Mouse (Mus musculus): ENCODE data around the gene Creb3l1.

Gene Creb3l1

DNA sequence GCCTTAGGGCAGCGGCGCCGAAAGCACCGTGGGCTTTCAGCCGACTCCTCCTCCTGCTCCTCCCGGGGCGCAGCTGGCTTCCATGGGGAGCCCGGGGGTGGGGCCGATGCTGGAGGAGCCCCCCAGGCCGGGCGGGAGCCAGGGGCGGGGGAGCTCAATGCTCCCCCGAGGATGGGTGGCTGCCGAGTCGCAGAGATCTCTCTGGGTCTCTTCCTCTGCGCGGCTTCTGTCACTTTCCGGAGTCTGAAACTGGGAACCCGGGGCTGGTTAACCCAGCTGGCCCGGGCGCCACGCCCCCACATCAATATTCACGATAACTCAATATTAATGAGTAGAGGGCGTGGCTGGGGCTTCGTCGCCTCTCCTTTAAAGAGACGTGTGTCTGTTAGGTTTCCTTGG lies at the start of gene Creb3l1:
TSS of gene Creb3l1 (minus strand) at position 229 of the 399 bp plus-strand sequence.
- no peak for DNase-seq (ENCODE audit: low spot score in 2 of 2)

DNA sequence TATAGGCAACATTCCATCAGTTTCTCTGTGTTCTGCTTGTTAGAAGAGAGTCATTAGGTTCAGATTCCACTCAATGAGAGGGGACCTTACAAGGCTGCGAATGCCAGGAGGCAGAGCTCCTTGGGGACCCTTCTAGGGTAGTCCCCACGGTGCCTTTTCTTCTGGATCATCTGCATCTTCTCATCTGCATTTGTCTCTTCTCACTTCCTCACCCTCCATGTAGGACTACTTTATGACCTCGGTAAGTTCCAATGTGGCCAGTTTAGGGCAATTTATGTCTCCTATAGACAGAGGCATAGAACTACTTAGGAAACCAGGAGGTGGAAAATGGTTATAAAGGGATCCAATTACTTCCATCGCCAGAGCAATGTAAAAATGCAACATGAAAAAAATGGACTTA lies 46.8 kb upstream of the Creb3l1 start:
- DNase-seq (ENCODE audit: low spot score in 2 of 2) = no peak

DNA sequence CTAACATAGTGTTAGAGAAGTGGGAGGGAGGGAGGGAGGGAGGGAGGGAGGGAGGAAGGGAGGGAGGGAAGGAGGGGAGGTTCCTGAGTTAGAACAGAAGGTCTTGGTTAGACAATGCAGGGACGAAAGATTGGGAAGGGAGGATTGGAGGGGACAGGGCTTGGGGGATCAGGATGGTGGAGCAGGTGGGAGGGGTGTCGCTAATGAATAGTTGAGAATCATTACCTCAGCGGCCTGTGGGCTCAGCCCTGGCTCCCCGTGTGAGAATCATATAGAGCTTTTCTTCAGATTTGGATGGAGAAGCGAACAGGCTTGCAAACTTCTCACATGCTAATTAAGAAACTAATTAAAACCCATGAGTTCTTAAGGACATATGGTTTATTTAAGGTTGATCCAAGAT lies 45.3 kb upstream of the Creb3l1 start:
- no peak for DNase-seq (ENCODE audit: low spot score in 2 of 2)

DNA sequence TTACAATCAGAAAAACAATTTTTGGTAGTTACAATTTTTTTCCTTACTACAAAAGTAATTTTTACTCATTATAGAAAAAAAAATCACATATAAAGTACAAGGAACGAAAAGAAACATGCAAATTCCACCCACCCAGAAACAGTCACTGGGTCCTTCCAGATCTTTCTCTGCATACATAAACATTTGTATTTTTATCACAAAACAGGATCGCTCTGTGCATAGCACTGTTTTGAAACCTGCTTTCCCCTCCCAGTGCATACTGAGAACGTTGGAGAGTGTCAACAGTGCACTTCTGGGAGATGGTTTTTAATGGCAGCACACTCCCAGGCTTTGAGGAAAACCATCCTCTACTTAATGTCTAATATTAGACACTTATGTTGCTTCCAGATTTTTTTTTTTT lies 43.3 kb upstream of the Creb3l1 start:
- DNase-seq (ENCODE audit: low spot score in 2 of 2) = no peak

DNA sequence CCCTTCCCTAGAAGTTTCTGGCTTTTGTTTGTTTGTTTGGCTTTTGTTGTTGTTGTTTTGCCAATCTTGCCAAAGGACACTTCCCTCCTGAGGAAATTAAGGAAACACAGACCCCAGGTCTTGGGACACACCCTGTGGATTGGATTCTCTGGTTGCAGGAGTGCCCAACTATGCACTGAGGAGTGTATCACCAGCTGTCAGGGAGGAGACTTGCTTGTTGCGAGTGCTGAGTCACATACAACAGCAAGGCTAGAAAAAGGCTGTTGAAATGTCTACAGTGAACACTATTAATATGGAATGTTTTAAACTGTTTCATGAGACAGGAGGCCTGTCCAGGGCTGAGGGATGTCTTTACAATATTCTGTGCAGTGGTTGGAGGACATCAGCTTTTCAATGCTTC lies 42.6 kb upstream of the Creb3l1 start:
- DNase-seq (ENCODE audit: low spot score in 2 of 2) = no peak

DNA sequence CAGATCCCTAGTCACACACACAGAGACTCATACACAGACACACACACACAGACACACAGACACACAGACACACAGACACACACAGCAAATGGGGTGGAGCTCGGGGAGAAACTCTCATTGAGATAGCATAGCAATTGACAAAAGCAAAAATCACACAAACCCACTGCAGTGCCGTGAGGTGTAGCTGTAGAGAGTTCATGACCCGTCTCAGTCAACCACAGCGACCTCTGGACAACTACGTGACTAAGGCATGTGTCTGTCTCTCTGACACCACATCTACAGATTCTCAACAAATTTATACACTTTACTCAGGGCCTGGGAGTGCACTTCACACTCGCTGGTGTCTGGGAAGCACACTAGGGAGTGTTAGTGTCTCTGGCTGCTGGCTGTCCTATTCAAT lies 41.6 kb upstream of the Creb3l1 start:
- DNase-seq (ENCODE audit: low spot score in 2 of 2) = no peak

DNA sequence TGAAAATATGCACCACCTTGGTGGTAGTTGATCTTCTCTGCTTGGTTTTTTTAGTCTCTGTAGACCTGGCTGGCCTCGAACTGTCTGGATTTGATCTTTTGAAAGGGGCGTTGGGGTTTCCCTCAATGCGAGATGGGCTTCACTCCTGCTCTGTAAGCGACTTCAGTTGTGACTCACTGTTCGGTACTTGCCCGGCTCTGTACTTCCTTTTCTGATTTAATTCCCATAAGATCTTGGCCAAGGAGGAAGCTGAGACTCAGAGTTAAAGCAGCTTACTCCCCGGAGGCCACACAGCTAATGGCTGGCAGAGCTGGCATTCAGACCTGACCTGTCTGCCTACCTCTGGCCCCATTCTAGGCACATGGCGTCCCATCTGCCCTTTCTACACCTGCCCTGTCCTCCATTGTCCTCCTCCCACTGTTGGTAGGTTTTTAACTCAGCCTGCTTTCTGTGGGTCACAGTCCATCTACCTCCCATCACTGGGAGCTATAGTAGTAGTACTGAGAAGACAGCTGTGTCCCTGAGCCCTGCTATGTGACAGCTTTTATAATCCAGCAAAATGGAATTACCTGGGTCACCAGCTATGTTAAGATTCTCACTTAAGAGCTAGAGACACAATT lies 41.1 kb upstream of the Creb3l1 start:
- no peak for DNase-seq (ENCODE audit: low spot score in 2 of 2)

DNA sequence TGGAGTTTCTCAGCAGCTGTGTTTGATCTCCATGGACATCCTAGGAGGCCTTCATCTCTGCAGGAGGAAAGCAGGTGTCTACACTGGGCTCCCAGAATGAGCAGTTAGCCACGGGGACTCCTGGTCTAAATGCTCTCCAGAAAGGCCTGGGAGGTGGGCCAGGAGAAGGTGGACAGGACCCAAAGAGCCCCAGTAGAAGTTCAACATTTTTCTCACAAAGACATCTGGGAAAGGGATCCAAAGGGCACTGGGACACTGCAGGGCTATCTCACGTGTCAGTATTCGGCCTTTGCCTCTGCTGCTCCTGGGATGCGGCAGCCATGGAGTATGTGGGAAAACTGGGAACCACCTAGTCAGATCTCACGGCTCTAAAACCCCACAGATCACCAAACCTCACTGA lies 38.8 kb upstream of the Creb3l1 start:
- no peak for DNase-seq (ENCODE audit: low spot score in 2 of 2)

DNA sequence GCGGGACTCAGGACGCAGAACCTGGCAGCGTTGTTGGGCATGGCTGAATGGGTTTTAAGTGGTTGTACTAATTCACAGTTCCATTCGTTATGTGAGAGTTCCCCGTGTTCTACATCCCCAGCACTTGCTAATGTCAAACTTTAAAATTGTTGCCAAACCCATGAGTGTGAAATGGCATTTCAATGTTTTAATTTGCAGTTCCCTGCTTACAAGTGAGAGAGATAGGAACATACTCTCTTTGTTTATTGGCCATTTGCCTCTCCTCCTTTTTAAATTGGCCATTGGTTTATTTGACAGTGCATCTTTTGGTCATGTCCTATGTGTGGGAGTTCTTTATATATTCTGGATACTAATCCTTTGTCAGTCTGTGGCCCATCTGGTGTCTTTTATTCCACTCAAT lies 37.0 kb upstream of the Creb3l1 start:
- no peak for DNase-seq (ENCODE audit: low spot score in 2 of 2)

DNA sequence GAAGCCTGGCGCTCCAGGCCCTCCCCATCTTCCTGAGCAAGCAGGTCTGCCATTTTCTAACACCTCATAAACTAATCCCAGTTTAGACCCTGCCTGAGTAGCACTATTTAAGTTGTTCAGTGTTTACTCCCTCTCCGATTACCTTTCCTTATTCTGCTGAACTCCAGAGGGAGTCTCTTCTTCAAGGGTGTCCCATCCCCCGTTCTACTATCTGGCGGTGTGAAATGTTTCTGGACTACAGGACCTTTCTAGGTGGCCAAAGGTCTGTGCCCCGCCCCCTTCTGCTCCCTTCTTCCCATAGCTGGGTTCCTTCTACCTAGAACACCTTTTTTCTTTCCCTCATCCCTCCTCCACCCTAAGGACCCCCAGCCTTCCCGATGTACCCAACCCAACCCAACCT lies 36.0 kb upstream of the Creb3l1 start:
- DNase-seq (ENCODE audit: low spot score in 2 of 2) = no peak

DNA sequence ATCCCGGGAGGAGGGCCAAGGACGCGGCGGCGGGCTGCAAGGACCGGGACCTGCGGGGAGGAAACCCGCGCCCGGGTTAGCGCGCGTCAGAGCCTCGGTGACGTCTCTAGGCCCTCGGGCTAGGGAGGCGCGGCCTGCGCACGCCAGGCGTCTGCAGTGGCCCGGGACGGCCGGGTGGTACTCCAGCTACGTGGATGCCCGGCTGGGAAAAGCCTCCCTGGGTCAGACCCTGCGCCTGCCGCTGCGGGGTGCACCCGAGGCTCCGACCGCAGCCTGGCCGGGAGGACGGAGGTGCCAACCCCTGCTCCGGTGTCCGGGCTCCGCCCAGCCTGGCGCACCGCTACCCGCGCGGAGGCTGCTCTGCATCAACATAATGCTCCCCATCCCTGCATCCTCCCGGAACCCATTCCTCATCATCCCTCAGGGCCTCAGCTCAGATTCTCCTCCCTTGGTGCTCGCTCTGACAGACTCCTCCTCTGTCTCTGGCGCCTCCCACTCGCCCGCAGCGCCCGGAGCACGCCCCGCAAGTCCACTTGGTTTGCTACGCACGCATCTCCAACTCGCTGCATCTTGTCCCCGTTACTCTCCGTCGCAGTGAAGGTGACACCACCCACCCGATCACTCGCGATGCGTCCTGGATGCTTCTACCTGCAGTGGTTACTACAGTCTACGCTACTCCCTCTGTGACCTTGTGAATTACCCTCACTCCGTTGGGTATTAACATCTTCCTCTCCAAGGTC lies 35.3 kb upstream of the Creb3l1 start:
- peak; percentile 5 to 25 for DNase-seq (ENCODE audit: low spot score in 2 of 2)

DNA sequence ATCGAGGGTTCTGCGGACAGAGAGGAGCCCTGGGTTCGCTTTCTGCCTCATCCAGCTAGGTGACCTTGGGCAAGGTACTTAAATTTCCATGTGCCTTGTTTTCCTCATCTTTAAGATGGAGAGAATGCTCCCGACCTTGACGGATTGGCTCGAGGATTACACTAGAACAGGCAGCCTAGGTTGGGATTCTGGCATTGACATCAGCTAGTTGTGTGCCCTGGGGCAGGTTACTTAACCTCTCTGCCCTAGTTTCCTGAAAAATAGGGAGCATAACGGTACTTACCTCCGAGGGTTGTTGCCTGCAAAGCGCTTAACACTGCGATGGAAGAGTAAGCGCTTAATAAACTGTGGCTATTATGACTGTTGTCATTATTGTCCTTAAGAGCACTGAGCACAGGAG lies 34.6 kb upstream of the Creb3l1 start:
- no peak for DNase-seq (ENCODE audit: low spot score in 2 of 2)

DNA sequence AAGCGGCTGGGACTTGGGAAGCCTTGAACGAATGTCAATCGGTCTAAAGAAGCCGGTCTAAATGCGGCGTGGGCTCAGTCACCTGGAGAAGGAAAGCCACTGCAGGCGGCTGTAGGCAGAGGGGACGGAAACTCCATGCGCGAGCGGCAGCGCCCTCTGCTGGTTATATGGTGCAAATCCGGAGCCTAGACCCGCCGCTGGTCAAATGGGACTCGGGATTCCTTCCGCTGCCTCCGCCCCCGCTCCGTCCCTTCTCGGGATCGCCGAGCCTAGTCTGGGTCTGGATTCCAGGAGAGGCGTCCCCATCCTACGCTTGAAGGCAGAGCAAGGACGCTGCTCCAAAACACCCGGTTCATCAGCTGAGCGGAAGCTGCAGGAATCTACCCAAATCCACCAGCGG lies 34.2 kb upstream of the Creb3l1 start:
- peak; percentile 60 to 86 for DNase-seq (ENCODE audit: low spot score in 2 of 2)

DNA sequence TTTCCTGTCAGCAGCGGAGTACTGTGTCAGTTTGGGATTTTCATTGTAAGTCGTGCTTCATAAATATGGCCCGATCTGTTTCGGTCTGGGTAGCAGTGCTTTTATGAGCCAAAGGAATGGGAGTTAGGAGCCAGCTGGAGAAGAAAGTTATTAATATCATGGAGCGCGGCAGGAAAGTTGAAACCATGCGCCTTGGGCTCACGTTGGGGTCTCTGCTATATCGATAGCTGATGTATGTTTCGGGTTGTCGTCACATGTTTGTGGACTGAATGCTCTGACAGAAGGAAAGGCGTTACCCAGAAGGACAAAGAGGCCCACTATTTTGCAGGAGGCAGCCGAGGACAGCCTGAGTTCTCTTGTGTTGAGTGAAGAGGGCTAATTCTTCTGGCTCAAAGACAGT lies 32.5 kb upstream of the Creb3l1 start:
- DNase-seq (ENCODE audit: low spot score in 2 of 2) = no peak

DNA sequence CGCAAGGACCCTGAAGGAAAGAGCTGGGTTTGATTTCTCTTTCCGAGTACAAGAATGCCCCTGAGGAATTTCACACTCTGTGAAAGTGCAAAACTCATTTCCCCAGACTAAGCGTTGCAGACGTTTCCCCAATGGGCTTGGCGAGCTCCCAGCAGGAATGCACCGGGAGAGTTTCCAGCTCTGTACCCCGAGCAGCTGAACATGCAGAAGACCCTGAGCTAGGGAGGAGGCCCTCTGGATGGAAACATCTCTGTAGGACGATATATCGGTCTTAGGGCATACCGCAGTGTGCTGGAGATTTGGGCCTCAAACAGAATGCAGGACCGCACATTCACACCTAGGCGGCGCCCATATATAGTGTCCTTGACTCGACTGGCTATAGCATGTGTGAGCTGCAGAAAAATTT lies 31.5 kb upstream of the Creb3l1 start:
- DNase-seq (ENCODE audit: low spot score in 2 of 2) = peak; percentile 37

DNA sequence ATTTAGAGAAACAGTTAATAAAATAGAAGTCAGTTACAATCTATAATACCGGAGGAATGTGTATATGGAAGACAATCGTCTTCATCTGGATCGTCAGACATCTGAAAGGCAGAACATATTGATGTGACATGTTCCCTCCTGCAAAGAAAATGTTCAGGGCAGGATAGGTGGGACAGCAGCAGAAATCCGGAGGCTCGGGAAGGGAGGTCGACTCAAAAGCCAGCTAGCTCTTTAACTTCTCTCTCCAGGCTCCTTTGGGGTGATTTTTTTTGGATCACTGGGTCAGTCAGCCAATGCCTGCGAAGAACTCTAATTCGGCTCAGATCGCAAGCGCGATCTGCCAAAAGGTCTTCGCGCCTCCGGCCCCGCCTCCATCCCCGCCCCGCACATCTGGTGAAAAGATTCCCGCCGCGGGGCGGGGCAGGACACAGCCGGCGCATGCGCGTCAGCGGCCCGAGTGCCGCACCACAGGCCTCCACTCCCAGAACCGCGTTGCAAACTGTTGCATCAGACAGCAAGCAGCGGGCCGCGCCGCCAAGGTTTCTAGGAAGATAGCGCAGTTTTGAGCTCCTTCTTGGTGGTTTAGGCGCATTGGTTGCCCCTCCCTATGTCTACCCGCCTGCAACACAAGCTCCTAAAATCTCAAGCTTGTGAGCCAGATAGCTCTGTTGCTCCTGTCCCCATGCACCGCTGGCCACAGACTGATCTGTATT lies 31.0 kb upstream of the Creb3l1 start:
- peak; percentile 83 to 89 for DNase-seq (ENCODE audit: low spot score in 2 of 2)

DNA sequence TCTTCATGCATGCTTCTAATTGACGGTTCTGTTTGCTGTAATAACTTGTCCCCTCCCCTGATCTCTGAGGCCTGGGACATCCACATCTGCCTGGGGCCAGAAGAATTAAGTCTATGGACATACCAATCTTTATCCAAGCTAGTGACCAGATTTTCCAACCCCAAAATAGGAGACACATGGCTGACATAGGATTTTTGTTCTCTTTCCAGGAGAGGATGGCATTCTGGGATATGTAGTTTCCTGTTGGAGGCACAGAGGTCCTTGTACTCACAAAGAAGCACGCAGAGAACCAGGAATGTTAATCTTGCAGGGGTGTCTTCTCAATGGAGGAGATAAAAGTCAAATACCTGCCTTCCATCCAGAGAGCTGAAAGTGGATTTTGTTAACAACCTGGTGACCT lies 28.5 kb upstream of the Creb3l1 start:
- no peak for DNase-seq (ENCODE audit: low spot score in 2 of 2)

DNA sequence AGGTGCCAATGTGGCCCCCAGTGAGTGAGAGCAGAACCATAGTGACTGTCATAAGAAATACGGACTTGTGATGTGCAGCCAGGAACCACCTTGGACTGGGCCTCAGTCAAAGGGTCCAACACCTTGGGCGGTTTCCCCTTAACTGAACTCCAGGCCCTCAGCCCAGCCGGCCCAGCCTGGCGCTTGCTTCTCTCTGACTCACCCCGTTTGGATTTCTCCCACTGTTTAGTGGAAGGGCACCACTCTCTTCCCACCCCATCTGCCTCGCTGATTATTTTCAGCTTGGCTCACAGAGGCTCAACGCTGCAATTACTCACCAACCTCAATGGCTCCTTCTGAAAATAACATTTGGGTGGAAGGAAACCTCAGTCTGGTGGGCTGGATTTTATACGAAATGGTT lies 27.9 kb upstream of the Creb3l1 start:
- no peak for DNase-seq (ENCODE audit: low spot score in 2 of 2)

DNA sequence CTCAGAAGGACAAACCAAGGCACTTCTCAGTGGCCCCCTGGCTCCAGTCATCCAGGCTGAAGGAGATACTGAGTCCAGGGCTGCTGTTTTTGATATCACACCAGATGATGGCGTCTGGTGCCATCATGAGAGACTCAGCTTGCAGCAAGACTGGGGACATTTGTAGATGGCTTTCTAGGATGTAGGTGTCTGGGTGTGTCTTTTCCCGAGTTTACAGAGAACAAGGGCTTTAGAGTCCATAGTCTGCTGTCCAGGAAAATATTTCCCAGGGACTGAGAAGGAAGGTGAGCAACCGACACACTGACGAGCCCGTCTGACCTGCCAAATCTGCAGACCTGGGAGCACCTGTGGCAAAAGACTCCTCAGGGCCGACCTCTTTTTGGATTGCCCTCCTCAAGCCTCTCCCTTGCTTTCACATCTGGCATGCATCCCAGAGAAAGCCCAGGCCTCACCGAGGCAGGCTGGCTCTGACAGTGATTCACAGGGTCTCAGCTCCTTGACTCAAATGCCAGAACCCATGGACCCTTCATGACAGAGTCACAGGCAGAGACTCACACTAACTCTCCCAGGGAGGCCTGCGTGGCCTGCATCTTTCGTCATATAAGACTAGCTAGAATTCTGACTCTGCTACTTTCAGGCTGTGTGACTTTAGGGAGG lies 23.9 kb upstream of the Creb3l1 start:
- DNase-seq (ENCODE audit: low spot score in 2 of 2) = no peak

DNA sequence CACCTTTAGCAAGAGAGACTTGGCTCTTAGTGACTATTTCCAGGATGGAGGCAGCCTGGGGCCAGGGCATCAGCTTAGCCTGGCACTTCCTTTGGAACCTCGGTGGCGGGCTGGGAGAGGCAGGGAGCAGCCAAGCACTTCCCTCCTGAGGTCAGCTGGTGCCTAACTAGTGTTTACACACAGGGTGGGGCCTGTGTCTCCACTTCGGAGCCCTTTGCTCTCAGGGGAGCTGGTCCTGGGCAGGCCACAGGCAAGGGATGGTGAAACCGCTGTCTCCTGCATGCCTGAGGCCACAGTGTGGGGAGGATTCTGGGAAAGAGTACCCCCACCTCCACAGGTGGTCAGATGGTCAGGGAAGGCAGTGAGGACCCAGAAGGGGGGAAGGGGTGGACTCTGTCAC lies 23.3 kb upstream of the Creb3l1 start:
- DNase-seq (ENCODE audit: low spot score in 2 of 2) = no peak

DNA sequence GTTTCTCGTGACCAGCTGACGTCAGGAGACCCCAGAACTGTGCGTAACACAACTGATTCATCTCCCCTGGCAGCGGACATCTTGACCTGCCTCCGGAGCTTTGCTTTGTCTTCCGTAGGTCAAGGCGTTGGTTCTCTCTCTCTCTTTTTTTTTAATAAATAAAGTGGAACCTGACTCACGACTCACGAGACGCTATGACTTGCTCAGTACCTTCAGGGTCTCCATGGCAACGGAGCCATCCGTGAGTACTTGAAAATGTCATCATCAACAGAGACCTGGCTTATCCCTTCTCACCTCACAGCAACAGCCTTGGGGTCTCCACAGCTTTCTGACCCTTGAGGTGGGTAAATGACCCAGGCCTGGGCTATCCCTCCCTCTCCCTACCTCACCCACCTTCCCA lies 19.0 kb upstream of the Creb3l1 start:
- no peak for DNase-seq (ENCODE audit: low spot score in 2 of 2)

DNA sequence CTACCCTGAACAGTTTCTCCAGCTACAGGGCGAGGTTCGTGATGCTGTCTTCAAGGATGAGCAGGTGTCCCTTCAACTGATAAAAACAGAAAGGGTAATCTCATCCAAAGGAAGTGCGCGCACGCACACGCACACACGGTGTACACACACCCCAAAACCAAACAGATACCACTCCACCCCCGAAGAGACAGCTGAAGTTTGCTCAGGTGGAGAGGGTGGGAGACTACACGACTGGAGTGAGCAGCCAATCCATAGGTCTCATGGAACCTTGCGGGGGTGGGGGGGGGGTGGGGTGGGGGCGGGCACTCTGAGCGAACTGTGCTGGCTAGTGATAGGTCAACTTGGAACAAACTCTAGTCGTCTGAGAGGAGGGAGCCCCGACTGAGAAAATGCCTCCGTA lies 17.2 kb upstream of the Creb3l1 start:
- no peak for DNase-seq (ENCODE audit: low spot score in 2 of 2)

DNA sequence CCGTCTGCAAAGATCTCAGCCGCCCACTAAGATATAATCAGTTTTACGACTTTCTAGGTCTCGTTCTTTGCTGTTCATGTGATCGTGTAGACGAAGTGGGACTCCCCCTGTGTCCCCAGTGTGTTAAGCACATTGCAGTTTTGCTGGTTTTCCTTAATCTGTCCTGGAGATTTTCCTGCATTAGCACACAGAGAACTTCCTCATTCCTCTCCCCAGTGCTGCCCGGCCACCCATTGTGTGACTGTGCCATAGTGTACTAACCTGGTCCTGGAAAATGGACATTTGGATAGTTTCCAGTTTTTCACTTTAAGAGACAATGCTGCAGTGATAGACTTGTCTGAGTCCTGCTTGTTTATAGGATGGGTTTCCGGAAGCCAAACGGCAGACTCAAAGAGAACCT lies 10.0 kb upstream of the Creb3l1 start:
- no peak for DNase-seq (ENCODE audit: low spot score in 2 of 2)

Measured in thymus, postnatal 10 days (tissue).